Mouse (Mus musculus): ENCODE measurements around the gene Kctd11. TPM values are rescaled to one million over a fixed set of nuclear protein-coding genes. Genes with fewer than 3 reads are reported as not detected.
"Not testable (repeated sequence)": the region's sequence is repeated elsewhere in the genome, so short reads cannot be mapped to it uniquely, and the experiment has no call there.

Gene Kctd11
- total RNA-seq, 2 experiments from 2014 or later = 0.93 to 1.3 TPM

DNA sequence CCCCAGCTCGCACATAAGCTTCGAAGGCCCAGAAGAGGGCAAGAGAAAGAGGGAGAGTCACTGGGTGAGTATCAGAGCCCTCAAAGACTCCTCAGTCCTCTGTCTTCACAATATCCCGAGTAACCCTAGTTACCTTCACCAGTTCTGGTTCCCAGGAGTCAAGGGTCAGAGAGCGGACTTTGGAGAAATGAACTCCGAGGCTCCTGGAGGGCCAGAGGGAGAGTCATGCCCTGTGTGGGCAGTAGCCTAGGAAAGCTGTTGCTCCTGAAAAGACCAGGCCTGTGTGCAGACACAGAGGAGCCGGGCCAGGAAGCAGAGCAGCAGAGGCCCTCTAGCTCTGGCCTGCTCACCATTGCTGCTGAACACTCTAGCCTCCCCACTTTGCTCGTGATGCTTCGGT is 3.5 kb upstream of the Kctd11 start:
- intact Hi-C loops (cut with DNase I) = no loop called here
- DNase-seq (ENCODE audit: low spot score in 2 of 2) = no peak

DNA sequence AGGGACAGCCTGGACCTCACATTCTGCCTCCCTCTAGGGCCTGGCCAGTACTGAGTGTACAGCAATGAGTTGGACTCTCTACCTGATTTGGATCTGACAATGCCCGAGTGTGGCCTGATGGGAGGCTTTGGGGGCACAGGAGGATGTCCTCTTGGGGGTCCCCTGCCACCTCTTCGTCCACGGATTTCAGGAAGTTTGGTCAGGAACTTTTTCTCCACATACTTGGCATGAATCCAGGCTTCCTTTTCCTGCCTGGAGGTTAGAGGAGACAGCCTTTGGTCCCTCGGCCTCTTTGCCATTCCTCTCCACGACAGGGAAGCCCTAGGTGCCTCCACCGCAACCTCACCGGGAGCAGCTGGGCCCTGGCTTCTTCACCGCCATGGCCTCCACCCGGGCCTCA is 3.0 kb upstream of the Kctd11 start:
- DNase-seq (ENCODE audit: low spot score in 2 of 2) = no peak
- intact Hi-C loops (cut with DNase I) = no loop called here

DNA sequence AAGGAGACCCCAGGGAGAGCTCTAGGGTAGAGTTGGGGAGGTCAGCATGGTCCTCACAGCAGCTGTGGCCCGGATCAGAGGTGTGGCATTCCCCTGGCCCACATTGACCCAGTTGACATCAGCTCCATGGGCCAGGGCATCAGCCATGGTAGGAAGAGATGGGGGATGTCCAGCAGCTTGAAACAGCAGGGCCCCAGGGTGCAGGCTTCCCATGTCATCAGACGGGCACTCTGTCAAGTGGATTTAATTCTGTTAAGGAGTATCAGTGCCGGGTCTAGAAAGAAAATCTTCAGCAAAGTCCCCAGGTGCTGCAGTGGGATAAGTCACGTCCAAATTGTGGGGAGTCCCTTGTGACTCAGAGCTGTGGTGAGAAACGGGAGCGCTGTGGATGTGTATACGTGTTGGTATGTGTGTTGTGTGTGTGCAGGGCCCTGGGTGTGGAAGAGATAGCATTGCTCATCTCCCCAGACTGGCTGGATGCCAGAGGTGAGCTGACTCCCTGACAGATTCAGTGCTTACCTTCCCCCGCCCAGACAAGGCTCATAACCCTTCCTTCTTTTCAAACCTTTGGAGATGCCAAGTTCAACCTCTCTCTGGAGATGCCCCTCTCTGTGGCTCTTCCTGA is 2.4 kb upstream of the Kctd11 start:
- intact Hi-C loops (cut with DNase I) = no loop called here
- DNase-seq (ENCODE audit: low spot score in 2 of 2) = no peak

DNA sequence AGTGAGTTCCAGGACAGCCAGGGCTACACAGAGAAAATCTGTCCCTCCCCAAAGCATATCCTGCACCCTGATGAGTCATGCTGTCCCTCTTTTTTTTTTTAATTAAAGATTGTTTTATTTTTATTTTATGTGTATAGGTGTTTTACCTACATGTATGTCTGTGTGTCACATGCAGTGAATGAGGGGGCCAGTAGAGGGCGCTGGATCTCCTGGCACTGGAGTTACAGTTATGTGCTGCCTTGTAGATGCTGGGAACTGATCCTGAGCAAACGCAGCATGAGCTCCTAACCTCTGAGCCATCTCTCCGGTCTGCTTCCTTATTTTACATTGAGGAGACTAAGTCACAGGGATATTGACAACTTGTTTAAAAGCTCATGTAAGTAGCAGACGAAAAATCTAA is 1.9 kb upstream of the Kctd11 start:
- intact Hi-C loops (cut with DNase I) = no loop called here
- DNase-seq (ENCODE audit: low spot score in 2 of 2) = no peak

DNA sequence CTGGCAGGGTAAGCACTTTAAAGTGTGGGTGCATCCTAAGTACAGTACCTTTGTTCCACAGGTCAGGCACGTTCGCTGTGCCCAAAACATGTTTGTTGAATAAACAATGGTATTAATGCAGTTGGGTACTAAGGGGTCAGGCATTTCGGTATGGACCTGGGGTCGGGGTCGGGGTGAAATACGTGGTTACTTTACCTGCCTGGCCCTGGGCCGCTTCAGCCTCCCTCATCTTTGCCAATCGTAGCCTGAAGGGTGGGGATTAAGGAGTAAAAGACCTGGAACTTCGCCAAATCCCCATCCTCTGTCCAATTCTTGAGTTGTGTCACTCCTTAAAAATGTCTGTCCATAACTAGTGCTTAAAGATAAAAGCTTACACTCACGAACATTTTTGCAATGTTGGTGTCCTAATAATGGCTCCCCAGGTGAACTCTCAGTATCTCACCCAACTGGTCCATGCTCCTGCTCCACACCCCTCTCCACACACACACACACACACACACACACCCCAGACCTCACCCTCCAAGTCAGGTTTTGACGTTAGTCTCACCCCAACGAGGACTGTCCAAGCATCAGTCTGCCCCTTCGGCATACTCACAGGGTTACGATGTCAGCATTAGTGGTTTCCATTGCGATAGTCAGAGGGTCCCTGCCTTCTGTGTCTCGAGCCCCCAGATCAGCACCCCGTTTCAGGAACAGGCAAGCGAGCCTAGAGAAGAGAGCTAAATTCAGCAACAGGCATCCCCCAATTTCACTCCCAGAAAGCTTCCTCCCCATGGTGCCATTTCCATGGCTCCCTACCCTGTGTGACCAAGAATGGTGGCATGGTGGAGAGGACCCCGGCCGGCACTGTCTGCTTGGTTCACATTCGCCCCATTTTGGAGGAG is 823 bp upstream of the Kctd11 start:
- intact Hi-C loops (cut with DNase I) = no loop called here
- DNase-seq (ENCODE audit: low spot score in 2 of 2) = no peak

DNA sequence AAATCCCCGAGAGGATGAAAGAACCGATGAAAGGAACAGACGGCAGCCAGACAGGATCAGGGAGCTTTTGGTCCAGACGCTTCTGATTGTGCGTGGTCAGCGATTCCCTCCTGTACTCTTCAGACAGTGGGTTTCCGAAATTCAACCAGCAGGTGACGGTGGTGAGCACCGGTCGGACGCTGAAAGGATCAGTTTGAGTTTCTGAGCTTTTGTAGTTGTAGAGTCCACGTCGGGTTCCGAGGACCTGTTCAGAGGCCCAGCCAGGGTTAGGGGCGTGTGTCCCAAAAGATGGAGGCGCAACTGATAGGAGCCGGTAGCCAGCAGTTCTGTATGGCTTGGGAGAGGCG is 727 bp downstream of the Kctd11 start:
- intact Hi-C loops (cut with DNase I) = no loop called here
- DNase-seq (ENCODE audit: low spot score in 2 of 2) = peak in 1 of 2 experiments; percentile 29

DNA sequence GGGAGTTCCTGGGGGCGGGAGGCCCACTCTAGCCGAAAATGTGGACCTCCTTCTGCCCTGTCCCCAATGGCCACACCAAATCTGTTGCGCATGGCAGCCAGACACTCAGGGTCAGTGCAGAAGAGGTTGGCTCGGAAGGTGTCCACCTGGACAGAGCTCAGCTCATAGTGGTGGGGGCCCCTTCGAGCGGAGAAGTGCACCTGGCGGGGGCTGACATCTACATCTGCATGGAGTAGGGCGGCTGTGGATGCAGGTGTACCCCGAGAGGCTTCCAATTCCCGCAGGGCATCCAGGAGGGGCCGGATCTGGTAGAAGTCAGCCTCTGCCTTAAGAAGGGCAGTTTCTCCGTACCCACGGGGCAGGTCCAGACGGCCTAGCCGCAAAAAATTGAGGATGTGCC is 1.5 kb downstream of the Kctd11 start:
- intact Hi-C loops (cut with DNase I) = loop anchor here (5.0 kb wide), 1 partner anchor 77 kb away; the partner anchor contains the start of gene Fgf11
- no peak for DNase-seq (ENCODE audit: low spot score in 2 of 2)

DNA sequence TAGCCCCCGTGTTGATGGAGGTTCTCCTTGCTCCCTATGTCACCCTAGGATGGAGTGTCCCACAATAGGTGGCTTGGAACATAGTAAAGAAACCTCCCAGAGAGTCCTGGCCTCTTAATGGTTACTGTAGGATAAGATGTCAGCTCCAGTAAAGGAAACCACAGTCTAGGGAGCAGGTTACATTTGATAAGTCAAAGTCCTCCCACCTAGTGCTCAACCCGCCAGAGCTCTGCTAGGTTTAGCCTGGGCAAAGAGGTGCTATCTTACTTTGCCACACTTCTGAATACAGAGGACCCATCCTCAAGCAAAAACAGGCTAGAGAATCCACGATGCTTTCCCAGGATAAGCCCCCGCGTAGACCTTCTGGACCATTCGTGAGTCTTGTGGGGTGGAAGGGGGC is 2.3 kb downstream of the Kctd11 start:
- intact Hi-C loops (cut with DNase I) = loop anchor here (5.0 kb wide), 1 partner anchor 77 kb away; the partner anchor contains the start of gene Fgf11

DNA sequence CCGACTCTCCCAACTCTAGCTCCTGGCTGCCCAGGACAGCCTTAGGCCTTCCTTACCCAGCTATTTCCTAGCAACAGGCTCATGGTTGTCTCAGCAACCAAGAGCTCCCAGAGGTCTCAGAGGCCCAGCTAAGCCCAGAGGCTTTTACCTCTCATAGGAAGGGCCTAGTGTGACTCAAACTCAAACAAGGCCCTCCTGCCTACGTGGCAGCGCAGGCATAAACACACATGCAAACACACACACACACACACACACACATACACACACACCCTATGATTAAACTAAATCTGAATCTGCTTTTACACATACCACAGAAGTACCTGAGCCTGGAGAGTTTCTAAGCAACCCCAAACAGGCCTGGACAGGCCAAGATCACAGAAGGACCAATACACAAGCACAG is 2.8 kb downstream of the Kctd11 start:
- no peak for DNase-seq (ENCODE audit: low spot score in 2 of 2)
- intact Hi-C loops (cut with DNase I) = loop anchor here (5.0 kb wide), 1 partner anchor 76 kb away; the partner anchor contains the start of gene Fgf11

More for the DNA sequence above, 2.3 kb downstream of the Kctd11 start:
- no peak for DNase-seq (ENCODE audit: low spot score in 2 of 2)

DNA sequence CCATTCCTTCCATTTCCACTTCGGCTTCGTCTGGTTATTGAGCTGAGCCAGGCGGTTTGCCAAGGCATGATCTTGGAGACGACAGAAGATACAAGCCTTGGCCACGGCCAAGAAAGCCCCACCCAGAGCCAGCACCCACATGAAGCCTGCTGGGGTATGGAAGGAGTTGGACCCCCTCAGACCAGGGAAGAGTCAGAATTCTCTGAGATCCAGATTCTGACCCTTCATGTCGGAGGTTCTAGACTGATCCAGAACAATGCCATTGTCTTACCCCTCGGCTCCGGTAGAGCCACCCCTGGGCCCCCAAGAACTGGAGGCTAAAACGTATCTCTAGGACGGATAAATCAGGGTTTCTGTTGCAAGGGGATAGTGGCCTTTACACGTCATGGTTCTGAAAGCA is 3.3 kb downstream of the Kctd11 start, which contains the start of gene Tmem95:
TSS of gene Tmem95 (minus strand) at position 141 of the 400 bp plus-strand sequence.
- intact Hi-C loops (cut with DNase I) = loop anchor here (5.0 kb wide), 1 partner anchor 76 kb away; the partner anchor contains the start of gene Fgf11
- no peak for DNase-seq (ENCODE audit: low spot score in 2 of 2)

DNA sequence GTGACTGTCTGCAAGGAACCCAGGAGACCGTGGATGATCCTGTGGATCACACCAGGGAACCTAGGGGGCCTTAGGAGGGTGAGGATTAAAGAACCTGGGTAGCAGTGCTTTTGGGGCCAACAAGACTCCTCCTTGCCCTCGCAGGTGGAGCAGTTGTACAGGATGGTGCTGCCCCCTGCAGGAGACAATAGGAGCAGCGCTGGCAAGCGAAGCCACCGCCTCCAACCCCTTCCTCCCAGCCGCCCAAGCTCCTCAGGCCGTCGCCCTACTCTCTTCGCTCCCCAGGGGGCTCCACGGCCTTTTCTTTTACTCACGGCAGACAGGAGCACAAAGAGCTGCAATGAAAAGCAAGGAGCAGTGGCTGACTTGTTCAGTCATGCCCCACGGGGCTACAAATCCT is 4.3 kb downstream of the Kctd11 start:
- intact Hi-C loops (cut with DNase I) = loop anchor here (5.0 kb wide), 1 partner anchor 75 kb away; the partner anchor contains the start of gene Fgf11
- peak; percentile 67 to 74 for DNase-seq (ENCODE audit: low spot score in 2 of 2)

DNA sequence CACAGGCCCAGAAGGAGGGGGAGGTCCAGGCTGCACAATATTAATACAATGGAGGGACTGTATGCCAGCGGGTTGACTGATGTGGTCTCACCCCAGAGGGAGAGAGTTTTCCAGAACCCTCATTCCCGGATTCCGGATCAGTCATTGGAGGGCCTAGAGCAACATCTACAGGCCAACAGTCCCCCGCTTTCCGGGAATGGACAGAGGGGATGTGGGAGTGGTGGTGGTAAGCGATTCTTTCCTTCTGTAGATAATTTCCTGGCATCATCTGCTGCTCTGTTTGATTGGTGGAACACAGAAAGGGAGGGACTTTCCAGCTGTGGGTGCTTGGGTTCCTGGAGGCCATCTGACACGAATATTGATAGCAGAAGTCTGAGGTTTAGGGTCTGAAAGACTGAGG is 5.0 kb downstream of the Kctd11 start:
- peak; percentile 23 to 30 for DNase-seq (ENCODE audit: low spot score in 2 of 2)
- intact Hi-C loops (cut with DNase I) = loop anchor here (5.0 kb wide), 1 partner anchor 74 kb away; the partner anchor contains the start of gene Fgf11

DNA sequence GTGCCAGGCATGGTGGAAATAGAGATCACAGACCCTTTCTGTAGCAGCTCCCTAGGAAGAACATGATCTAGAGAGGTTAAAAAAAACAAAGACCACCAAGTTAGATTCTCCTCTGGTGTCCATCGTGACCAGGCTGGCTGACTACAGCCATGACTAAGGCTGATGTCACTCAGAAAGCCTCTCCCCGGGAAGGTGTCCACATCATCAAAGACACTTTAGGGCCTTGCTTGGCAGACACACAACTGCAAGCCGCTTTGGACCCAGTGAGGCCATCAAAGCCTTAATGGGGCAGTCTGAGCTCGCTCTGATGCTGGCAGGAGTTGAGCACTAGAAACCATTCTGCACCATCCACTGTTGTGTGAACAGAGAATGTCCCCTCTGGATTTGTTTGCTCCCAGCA is 8.8 kb downstream of the Kctd11 start:
- intact Hi-C loops (cut with DNase I) = no loop called here
- no peak for DNase-seq (ENCODE audit: low spot score in 2 of 2)

DNA sequence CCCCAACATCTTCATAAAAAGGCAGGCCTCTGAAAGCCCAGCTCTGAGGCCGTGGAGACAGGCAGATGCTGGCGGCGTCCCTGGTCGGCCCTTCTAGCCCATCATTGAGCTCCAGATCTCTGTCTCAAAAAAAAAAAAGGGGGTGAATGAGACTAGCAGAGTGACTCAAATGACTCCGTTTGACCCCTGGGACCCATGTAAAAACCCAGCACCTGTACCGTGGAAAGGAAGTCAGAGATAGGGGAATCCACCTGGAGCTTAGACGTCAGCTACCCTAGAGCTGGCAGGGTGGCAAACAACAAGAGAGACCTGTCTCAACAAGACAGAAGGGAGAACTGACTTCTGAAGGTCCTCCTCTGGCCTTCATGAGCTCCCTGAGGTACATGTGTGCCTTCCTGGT is 9.4 kb downstream of the Kctd11 start:
- no peak for DNase-seq (ENCODE audit: low spot score in 2 of 2)
- intact Hi-C loops (cut with DNase I) = no loop called here

DNA sequence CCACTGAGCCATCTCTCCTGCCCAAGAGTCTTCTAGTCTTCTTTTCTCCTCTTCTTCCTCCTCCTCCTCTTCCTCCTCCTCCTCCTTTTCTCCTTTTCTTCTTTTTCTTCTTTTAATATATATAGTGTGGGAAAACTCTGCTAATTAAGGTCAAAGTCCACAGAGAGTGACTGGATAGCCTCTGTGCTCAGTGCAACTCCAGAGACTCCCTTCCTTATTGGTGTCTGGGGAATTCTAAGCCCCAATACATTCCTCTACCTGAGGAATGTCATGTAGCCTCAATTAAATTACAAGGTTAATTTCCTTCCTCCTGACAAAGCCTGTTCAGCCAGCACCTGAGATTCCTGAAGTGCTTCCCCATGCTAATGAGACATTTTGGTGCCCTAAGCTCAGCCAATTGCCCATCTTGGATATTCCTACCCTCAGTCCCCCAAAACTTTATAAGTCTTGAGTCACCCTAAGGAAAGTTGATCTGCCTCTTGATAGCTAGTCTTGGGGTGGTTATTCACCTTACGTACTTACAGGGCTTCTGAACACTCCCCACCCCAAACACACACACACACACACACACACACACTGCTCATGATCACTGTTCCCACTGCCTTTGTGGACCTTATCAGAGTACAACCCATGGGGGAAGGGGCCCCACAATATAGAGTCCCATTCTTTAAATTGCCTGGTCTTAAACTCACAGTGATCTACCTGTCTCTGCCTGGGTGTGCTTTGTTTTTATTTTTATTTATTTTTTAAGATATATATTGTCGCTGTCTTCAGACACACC is 10.7 kb downstream of the Kctd11 start:
- intact Hi-C loops (cut with DNase I) = no loop called here

DNA sequence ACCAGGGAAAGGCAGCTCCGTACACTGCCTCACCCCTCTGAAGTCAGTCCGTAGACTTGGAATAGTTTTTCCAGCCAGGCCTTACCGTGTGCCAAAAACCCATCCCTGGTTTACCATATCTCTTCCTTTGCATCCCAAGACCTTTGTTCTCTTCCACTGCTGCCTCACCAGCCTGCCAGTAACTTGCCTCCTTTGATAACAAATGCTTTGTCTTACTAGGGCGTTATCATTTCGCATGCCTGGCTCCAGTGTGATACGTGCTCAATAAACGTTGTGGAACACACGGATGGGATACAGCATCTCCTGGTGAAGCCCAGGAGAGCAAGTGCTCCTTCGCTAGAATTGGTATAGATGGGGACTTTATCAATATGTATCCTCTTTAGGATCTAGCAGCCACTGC is 13.9 kb downstream of the Kctd11 start:
- DNase-seq (ENCODE audit: low spot score in 2 of 2) = no peak
- intact Hi-C loops (cut with DNase I) = no loop called here

More for the DNA sequence above, 10.7 kb downstream of the Kctd11 start:
- no peak for DNase-seq (ENCODE audit: low spot score in 2 of 2)

DNA sequence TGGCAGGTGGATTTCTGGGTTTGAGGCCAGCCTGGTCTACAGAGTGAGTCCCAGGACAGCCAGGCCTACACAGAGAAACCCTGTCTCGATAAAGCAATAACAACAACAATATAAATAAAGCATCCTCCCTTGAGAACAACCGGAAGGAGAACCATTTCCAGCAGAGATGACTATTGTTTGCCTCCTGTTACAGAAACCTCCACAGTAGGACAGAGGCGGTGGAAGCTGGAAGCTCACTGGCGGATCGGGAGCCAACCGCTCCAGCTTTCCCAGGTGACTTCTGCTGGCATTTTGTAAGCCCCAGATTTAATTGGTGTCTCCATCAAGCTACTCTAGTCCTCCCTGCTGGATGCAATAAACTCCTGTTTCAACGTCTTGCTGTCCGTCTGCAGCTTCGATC is 15.6 kb downstream of the Kctd11 start:
- DNase-seq (ENCODE audit: low spot score in 2 of 2) = no peak
- intact Hi-C loops (cut with DNase I) = no loop called here

DNA sequence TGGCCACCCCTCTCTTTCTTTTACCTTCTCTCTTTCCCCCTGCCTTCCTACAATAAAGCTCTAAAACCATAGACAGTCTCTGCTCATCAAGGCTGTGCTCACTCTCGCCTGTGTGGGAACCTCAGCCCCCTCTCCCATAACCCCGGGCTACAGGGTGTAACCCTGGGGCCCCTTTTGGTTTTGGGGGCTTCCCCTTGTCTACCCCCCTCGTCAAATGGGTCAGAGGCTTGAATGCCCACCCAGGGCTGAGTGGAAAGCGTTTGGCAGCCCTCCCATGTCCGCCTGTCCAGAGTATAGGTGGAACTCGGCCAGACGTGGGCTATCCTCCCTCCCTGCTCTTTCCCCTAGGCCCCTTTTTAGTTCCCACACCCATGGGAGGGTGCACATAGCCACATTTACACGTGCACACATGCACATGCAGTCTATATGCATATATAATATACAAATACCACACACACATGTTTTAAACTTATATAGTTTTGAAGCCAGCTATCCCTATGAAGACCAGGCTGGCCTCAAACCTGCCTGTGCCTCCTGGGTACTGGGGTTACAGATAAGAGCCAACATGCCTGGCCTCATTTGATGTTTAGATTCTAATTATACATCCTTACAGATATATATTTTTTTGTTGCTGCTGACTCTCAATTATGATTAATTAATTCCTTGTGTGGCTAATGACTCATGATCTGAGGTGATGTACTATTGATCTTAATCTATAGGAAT is 16.9 kb downstream of the Kctd11 start:
- DNase-seq (ENCODE audit: low spot score in 2 of 2) = no peak
- intact Hi-C loops (cut with DNase I) = no loop called here

DNA sequence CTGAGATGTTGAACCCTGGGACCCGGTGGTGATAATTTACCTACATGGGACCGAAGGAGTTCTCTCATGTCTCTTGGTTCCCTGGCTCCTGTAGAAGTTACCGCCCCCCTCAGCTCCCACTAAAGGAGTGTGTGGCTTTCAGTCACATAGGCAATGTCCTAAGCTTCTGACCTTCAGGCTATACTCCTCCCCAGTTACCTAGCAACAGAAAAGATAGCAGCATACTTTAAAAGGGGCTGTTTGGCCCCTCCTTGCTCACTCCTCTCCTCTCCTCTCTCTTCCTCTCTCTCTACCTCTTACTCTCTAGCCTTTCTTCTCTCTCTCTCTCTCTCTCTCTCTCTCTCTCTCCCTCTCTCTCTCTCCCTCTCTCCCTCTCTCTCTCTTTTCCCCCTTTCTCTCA is 17.5 kb downstream of the Kctd11 start:
- DNase-seq (ENCODE audit: low spot score in 2 of 2); intact Hi-C loops (cut with DNase I): not testable (repeated sequence)

Measured in left cerebral cortex, postnatal 36 days (tissue).